Mouse (Mus musculus): Measurements from ENCODE around the gene Dcun1d2. TPM values are rescaled to one million over a fixed set of nuclear protein-coding genes. Genes with fewer than 3 reads are reported as not detected.

The Dcun1d2 gene
- 10 to 100 TPM; 12.9 to 18.5 TPM for total RNA-seq (2023)

GRCm38 (mm10) chr8:13287692-13288623 is at the start of gene Dcun1d2, which contains the start of gene Tmco3:
Gene Dcun1d2 (minus strand): TSS chr8:13288131.
Gene Tmco3 (plus strand): TSS chr8:13288190.

GRCm38 (mm10) chr8:13254019-13254418 is 33.9 kb downstream of the Dcun1d2 start, which contains the start of gene Adprhl1:
Gene Adprhl1 (minus strand): TSS chr8:13254162.

Other genes starting within 250 kb of the Dcun1d2 start
- under 1 TPM in 1 of 2 experiments, not detected in 1; 0.29 TPM for gene Proz, start 227.2 kb downstream of the Dcun1d2 start, total RNA-seq (2023)
- 10 to 100 TPM; 24.9 to 28.8 TPM for gene Pcid2, start 182.7 kb downstream of the Dcun1d2 start, total RNA-seq (2023)
- gene Cul4a, start 182.5 kb downstream of the Dcun1d2 start, total RNA-seq (2023) = 10 to 100 TPM; 38.7 to 49.9 TPM
- gene Lamp1, start 129.0 kb downstream of the Dcun1d2 start, total RNA-seq (2023) = 100 to 1,000 TPM; 702 to 772 TPM
- gene Grtp1, start 87.5 kb downstream of the Dcun1d2 start, total RNA-seq (2023) = not detected
- gene Adprhl1, start 34.0 kb downstream of the Dcun1d2 start, total RNA-seq (2023) = not detected
- 10 to 100 TPM; 26.8 to 29.1 TPM for gene Tmco3, start 59 bp upstream of the Dcun1d2 start, total RNA-seq (2023)
- gene Tfdp1, start 50.6 kb upstream of the Dcun1d2 start, total RNA-seq (2023) = 10 to 100 TPM; 33.9 to 34.6 TPM
- gene Atp4b, start 108.7 kb upstream of the Dcun1d2 start, total RNA-seq (2023) = not detected
- not detected for gene Grk1, start 117.0 kb upstream of the Dcun1d2 start, total RNA-seq (2023)
- not detected for gene Tmem255b, start 147.1 kb upstream of the Dcun1d2 start, total RNA-seq (2023)
- gene Gas6, start 206.4 kb upstream of the Dcun1d2 start, total RNA-seq (2023) = 1 to 10 TPM; 2.7 to 4.6 TPM

Measured in monocyte, adult 59 days (primary cell).